9 mouse cellular contexts compared by ENCODE assay signal in the genomic region with DNA sequence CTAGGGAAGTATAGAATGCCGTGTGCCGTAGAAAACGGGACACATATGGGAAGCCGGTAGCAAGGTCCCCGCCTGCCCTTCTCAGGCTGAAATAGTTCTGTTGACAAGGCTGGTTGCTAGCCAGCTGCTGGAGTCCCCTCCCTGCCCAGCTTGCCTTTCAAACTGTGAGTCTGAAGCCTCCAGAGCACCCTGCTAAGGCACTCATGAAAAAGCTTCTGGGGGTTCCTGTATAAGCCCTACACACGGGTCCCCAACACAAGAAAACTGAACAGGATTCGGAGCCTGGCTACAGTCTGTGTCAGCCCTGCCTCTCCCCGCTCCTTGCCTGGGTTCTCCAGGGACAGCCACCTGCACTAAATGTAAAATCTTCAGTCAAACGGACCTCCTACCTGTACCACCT. TPM values are rescaled to one million over a fixed set of nuclear protein-coding genes. Genes with fewer than 3 reads are reported as not detected.
A peak's percentile ranks its signal among the peaks of the same experiment; 100 is the strongest.
DNase-seq lines count a peak whose midpoint lies in the region; ATAC-seq lines count a peak whose summit lies in the region.
"Had no signal": no experiment of that assay in that cellular context is flagged by ENCODE, and none has a peak within 500 bp of the region (broad histone marks: within the 10 kb centered on the region; RNA-seq: fewer than 3 reads in every experiment).

No protein-coding gene starts in this region.

- ATAC-seq in hindbrain, embryonic 12.5 days (ENCODE audit: low FRiP score) = no peak
- ATAC-seq in hindbrain, embryonic 11.5 days (ENCODE audit: low FRiP score) = no peak
- ATAC-seq in hindbrain, embryonic 16.5 days = no peak

- H3K4me3 ChIP-seq in hindbrain, embryonic 12.5 days = 0 out of 2 replicates have a peak overlapping the region, but pooled peaks have one; percentile 3
- no peak overlapping the region for H3K4me3 ChIP-seq in hindbrain, embryonic 11.5 days (ENCODE audit: low read depth, low read length)
- H3K4me3 ChIP-seq in hindbrain, embryonic 16.5 days (ENCODE audit: low read length) = peak overlapping the region; percentile 70

- DNase-seq in hindbrain, embryonic 11.5 days (ENCODE audit: low spot score) = no peak
- peak; percentile 9 for DNase-seq in NIH3T3 (ENCODE audit: low read depth)
- DNase-seq in cerebellum, adult 8-10 months = peak; percentile 47
- DNase-seq in kidney, postnatal 10 days = no peak
- no peak for DNase-seq in ovary, postnatal 36 days (ENCODE audit: low spot score)

- 66% methylated on average over 9 of the region's 9 CpGs for WGBS in hindbrain, embryonic 12.5 days
- 63% methylated on average over 9 of the region's 9 CpGs for WGBS in hindbrain, embryonic 11.5 days
- 51% methylated on average over 9 of the region's 9 CpGs for WGBS in hindbrain, embryonic 16.5 days

- peaks cover 6% of the 10 kb centered on the region for H3K4me1 ChIP-seq in hindbrain, embryonic 12.5 days
- 0 out of 2 replicates have a peak, but pooled peaks cover 4% of the 10 kb centered on the region for H3K4me1 ChIP-seq in hindbrain, embryonic 11.5 days (replicated peaks; ENCODE audit: control insufficient read depth, insufficient read depth, low read length)
- H3K4me1 ChIP-seq in hindbrain, embryonic 16.5 days (ENCODE audit: control insufficient read depth, insufficient read depth, low read depth, low read length) = peaks cover 4% of the 10 kb centered on the region

- no peak overlapping the region for H3K27ac ChIP-seq in hindbrain, embryonic 12.5 days
- no peak overlapping the region for H3K27ac ChIP-seq in hindbrain, embryonic 11.5 days (ENCODE audit: low read depth, low read length)
- no peak overlapping the region for H3K27ac ChIP-seq in hindbrain, embryonic 16.5 days (ENCODE audit: low read depth, low read length)
- H3K27ac ChIP-seq: embryonic facial prominence, embryonic 15.5 days had no signal

- no peaks in the 10 kb centered on the region for H3K36me3 ChIP-seq in hindbrain, embryonic 12.5 days
- no peaks in the 10 kb centered on the region for H3K36me3 ChIP-seq in hindbrain, embryonic 11.5 days (ENCODE audit: control insufficient read depth, insufficient read depth, low read length)
- H3K36me3 ChIP-seq in hindbrain, embryonic 16.5 days (ENCODE audit: control insufficient read depth, insufficient read depth, low read length) = no peaks in the 10 kb centered on the region
- H3K36me3 ChIP-seq: embryonic facial prominence, embryonic 15.5 days; G1E had no signal

- H3K9me3 ChIP-seq in hindbrain, embryonic 12.5 days (replicated peaks) = no peaks in the 10 kb centered on the region
- H3K9me3 ChIP-seq in hindbrain, embryonic 11.5 days (ENCODE audit: control insufficient read depth, low read length) = no peaks in the 10 kb centered on the region
- H3K9me3 ChIP-seq in hindbrain, embryonic 16.5 days (ENCODE audit: control insufficient read depth, low read length) = no peaks in the 10 kb centered on the region
- H3K9me3 ChIP-seq: embryonic facial prominence, embryonic 15.5 days had no signal

- no peak overlapping the region for H3K9ac ChIP-seq in hindbrain, embryonic 12.5 days
- H3K9ac ChIP-seq in hindbrain, embryonic 11.5 days (ENCODE audit: low read depth, low read length) = no peak overlapping the region
- H3K9ac ChIP-seq in hindbrain, embryonic 16.5 days (ENCODE audit: low read depth, low read length) = peak overlapping the region; percentile 62
- H3K9ac ChIP-seq: embryonic facial prominence, embryonic 15.5 days had no signal

- peak overlapping the region; percentile 19 for H3K4me2 ChIP-seq in hindbrain, embryonic 12.5 days (replicated peaks)
- H3K4me2 ChIP-seq in hindbrain, embryonic 11.5 days (replicated peaks; ENCODE audit: low read depth, low read length) = no peak overlapping the region
- peak overlapping the region; percentile 89 for H3K4me2 ChIP-seq in hindbrain, embryonic 16.5 days (ENCODE audit: low read length)

- peaks cover 17% of the 10 kb centered on the region for H3K27me3 ChIP-seq in hindbrain, embryonic 12.5 days
- peaks cover 14% of the 10 kb centered on the region for H3K27me3 ChIP-seq in hindbrain, embryonic 11.5 days (ENCODE audit: control insufficient read depth, insufficient read depth, low read length)
- H3K27me3 ChIP-seq in hindbrain, embryonic 16.5 days (replicated peaks; ENCODE audit: control insufficient read depth, insufficient read depth, low read length) = no peaks in the 10 kb centered on the region

RNA-seq across cellular contexts. Expression of a gene that starts 2.3 kb away (rescaled TPM):
- polyA plus RNA-seq in hindbrain, embryonic 12.5 days (2016; fragmentation: Nextera tagmentation; extraction: Ambion mirVana) = 1.8 and 2.0 TPM in 2 replicates
- 0.24 and 0.40 TPM in 2 replicates for polyA plus RNA-seq in hindbrain, embryonic 11.5 days (2014; fragmentation: Nextera tagmentation; extraction: Ambion mirVana)
- 6.2 and 7.9 TPM in 2 replicates for polyA plus RNA-seq in hindbrain, embryonic 16.5 days (2015; fragmentation: Nextera tagmentation; extraction: Ambion mirVana)
- polyA plus RNA-seq: G1E had no signal

RNA-seq across cellular contexts. Expression of a gene that starts 54.2 kb away (rescaled TPM):
- 3.9 and 4.1 TPM in 2 replicates for polyA plus RNA-seq in hindbrain, embryonic 12.5 days (2016; fragmentation: Nextera tagmentation; extraction: Ambion mirVana)
- polyA plus RNA-seq in hindbrain, embryonic 11.5 days (2014; fragmentation: Nextera tagmentation; extraction: Ambion mirVana) = 4.0 and 4.4 TPM in 2 replicates
- 1.1 and 1.4 TPM in 2 replicates for polyA plus RNA-seq in hindbrain, embryonic 16.5 days (2015; fragmentation: Nextera tagmentation; extraction: Ambion mirVana)
- polyA plus RNA-seq: G1E had no signal

Comparison
In these comparisons a context has a peak if more than half of its experiments do, and no peak if none do; other contexts are left out.
1. DNase-seq: peak in NIH3T3 (single experiment) and cerebellum, adult 8-10 months (single experiment); none in hindbrain, embryonic 11.5 days (single experiment), kidney, postnatal 10 days (single experiment) and ovary, postnatal 36 days (single experiment).